Mouse (Mus musculus) ES-Bruce4 (cell line): ENCODE measurements at regions not wholly inside any gene's neighbourhood (a gene's known extent, or its start where the extent isn't known, plus 50 kb on each side); places are given as distances from the start of the nearest gene placed in this dataset.
A peak's percentile ranks its signal among the peaks of the same experiment; 100 is the strongest.
"Not testable (repeated sequence)": the region's sequence is repeated elsewhere in the genome, so short reads cannot be mapped to it uniquely, and the experiment has no call there.

Experiments used
- H3K27ac ChIP-seq: 2 replicates; pipeline ENCODE4 v1.5.1; 2012; ENCODE audit warnings: low read length, inconsistent platforms; ENCODE audit not compliant: insufficient read depth
- H3K27me3 ChIP-seq: 2 replicates; pipeline ENCODE4 v1.6.1; 2012; ENCODE audit warnings: mild to moderate bottlenecking, low read length, inconsistent platforms; ENCODE audit not compliant: control insufficient read depth, poor library complexity, insufficient read depth, severe bottlenecking
- H3K36me3 ChIP-seq: 2 replicates; pipeline ENCODE4 v1.6.1; 2012; ENCODE audit warnings: inconsistent platforms, mild to moderate bottlenecking, low read length, moderate library complexity; ENCODE audit not compliant: control insufficient read depth, poor library complexity, insufficient read depth, severe bottlenecking
- H3K4me1 ChIP-seq: one replicate; pipeline ENCODE4 v1.8.1; 2011; ENCODE audit warnings: low read length; ENCODE audit not compliant: control insufficient read depth, insufficient read depth
- H3K4me3 ChIP-seq: 2 replicates; pipeline ENCODE4 v1.5.1; 2011; ENCODE audit warnings: low read depth, mild to moderate bottlenecking, low read length
- H3K9ac ChIP-seq: 2 replicates; pipeline ENCODE4 v1.6.1; 2012; ENCODE audit warnings: low read depth, mild to moderate bottlenecking, inconsistent platforms; ENCODE audit not compliant: poor library complexity, severe bottlenecking
- H3K9me3 ChIP-seq: replicated peaks from 2 replicates; pipeline ENCODE4 v1.6.1; 2012; ENCODE audit warnings: mild to moderate bottlenecking, low read length, inconsistent platforms; ENCODE audit not compliant: control insufficient read depth, poor library complexity, insufficient read depth, severe bottlenecking
- CTCF ChIP-seq: IDR thresholded peaks from one replicate; pipeline ENCODE4 v1.8.1; 2011; ENCODE audit warnings: low read depth, low read length
- EP300 ChIP-seq: IDR thresholded peaks from 2 replicates; pipeline ENCODE4 v1.6.1; 2011; ENCODE audit warnings: low read depth, low read length; ENCODE audit not compliant: insufficient read depth
- POLR2A ChIP-seq: IDR thresholded peaks from one replicate; pipeline ENCODE4 v1.8.1; 2011; ENCODE audit warnings: low read length; ENCODE audit not compliant: insufficient read depth

GRCm38 (mm10) chr12:113597163-113597562 is 53.5 kb downstream of the Adam6a start:
- H3K4me1 ChIP-seq, H3K27ac ChIP-seq, H3K9ac ChIP-seq, H3K4me3 ChIP-seq, H3K36me3 ChIP-seq, H3K9me3 ChIP-seq, H3K27me3 ChIP-seq: not testable (repeated sequence)

- Histone ChIP-seq H3K4me1 (no peaks in the 10 kb centered on the region), H3K4me3 (no peak overlapping the region), H3K9me3 (no peaks in the 10 kb centered on the region), H3K27ac (no peak overlapping the region), H3K36me3 (no peaks in the 10 kb centered on the region), H3K9ac (no peak overlapping the region), H3K27me3 (no peaks in the 10 kb centered on the region)
- TF ChIP-seq POLR2A, result no peak
- TF ChIP-seq EP300, result no peak
- peak; percentile 59 for TF ChIP-seq CTCF
Observed at GRCm38 (mm10) chr12:113610924-113611323, 67.2 kb downstream of the Adam6a start.

- not testable (repeated sequence) for H3K36me3 ChIP-seq, H3K27me3 ChIP-seq, H3K9ac ChIP-seq, H3K27ac ChIP-seq, H3K9me3 ChIP-seq, H3K4me1 ChIP-seq, H3K4me3 ChIP-seq
Observed at GRCm38 (mm10) chr12:113625221-113625620, 81.5 kb downstream of the Adam6a start.

GRCm38 (mm10) chr12:113630803-113631202 is 87.1 kb downstream of the Adam6a start:
- not testable (repeated sequence) for H3K27ac ChIP-seq, H3K27me3 ChIP-seq, H3K4me1 ChIP-seq, H3K9me3 ChIP-seq, H3K36me3 ChIP-seq, H3K9ac ChIP-seq, H3K4me3 ChIP-seq
